Mouse (Mus musculus) forebrain, embryonic 15.5 days (tissue): ENCODE data around the gene Tctex1d4. TPM values are rescaled to one million over a fixed set of nuclear protein-coding genes. Genes with fewer than 3 reads are reported as not detected.

Experiments used
- ATAC-seq: fragments of 200-750 bp; cut with Nextera tagmentation; replicated peaks from 2 replicates; pipeline ENCODE4 v1.8.0; 2017; ENCODE audit warnings: mild to moderate bottlenecking, moderate TSS enrichment, moderate library complexity
- H3K27ac ChIP-seq: fragments of 300-500 bp; sonication (generic); replicated peaks from 2 replicates; pipeline ENCODE4 v1.5.1; 2015; ENCODE audit warnings: mild to moderate bottlenecking, inconsistent platforms
- H3K27me3 ChIP-seq: fragments of 300-500 bp; sonication (generic); 2 replicates; pipeline ENCODE4 v1.6.1; 2015; ENCODE audit warnings: inconsistent platforms
- H3K36me3 ChIP-seq: fragments of 300-500 bp; sonication (generic); 2 replicates; pipeline ENCODE4 v1.6.1; 2015; ENCODE audit warnings: mild to moderate bottlenecking, inconsistent platforms
- H3K4me1 ChIP-seq: fragments of 300-500 bp; sonication (generic); 2 replicates; pipeline ENCODE4 v1.6.1; 2015; ENCODE audit warnings: inconsistent platforms
- H3K4me2 ChIP-seq: fragments of 300-500 bp; sonication (generic); replicated peaks from 2 replicates; pipeline ENCODE4 v1.6.1; 2015; ENCODE audit warnings: mild to moderate bottlenecking, inconsistent platforms
- H3K4me3 ChIP-seq: fragments of 300-500 bp; sonication (generic); 2 replicates; pipeline ENCODE4 v1.5.1; 2015; ENCODE audit warnings: mild to moderate bottlenecking, inconsistent platforms
- H3K9ac ChIP-seq: fragments of 300-500 bp; sonication (generic); replicated peaks from 2 replicates; pipeline ENCODE4 v1.6.1; 2015; ENCODE audit warnings: mild to moderate bottlenecking, inconsistent platforms
- H3K9me3 ChIP-seq: fragments of 300-500 bp; sonication (generic); 2 replicates; pipeline ENCODE4 v1.6.1; 2016; ENCODE audit warnings: inconsistent platforms
- WGBS: fragments of 180-500 bp; shearing (Covaris S2); methylation state at CpG from one replicate; pipeline ENCODE4 v1.1.7; 2015; ENCODE audit warnings: mixed read lengths; 5-methylcytosine and 5-hydroxymethylcytosine counted together
- polyA plus RNA-seq: library from polyadenylated mRNA; unstranded; fragments of >200 nt; fragmentation: Nextera tagmentation; extraction: Ambion mirVana; gene quantifications from 2 replicates; pipeline ENCODE4 v1.2.1, GENCODE M21; 2015

Tctex1d4 gene
- polyA plus RNA-seq, 1 experiment from 2014 or later: 0.37 TPM

- H3K27ac ChIP-seq: no peak overlapping the region
- H3K36me3 ChIP-seq: no peaks in the 10 kb centered on the region
- no peak overlapping the region for H3K4me3 ChIP-seq
- H3K27me3 ChIP-seq: no peaks in the 10 kb centered on the region
- H3K9ac ChIP-seq: no peak overlapping the region
- ATAC-seq: no peak
- WGBS: 80% methylated on average over 4 of the region's 4 CpGs
- peaks cover 27% of the 10 kb centered on the region for H3K4me1 ChIP-seq
- no peak overlapping the region for H3K4me2 ChIP-seq
- no peaks in the 10 kb centered on the region for H3K9me3 ChIP-seq
These were observed 4.4 kb upstream of the Tctex1d4 start for GRCm38 (mm10) chr4:117122209-117122608.

- Histone ChIP-seq H3K4me1 (peaks cover 27% of the 10 kb centered on the region), H3K27me3 (no peaks in the 10 kb centered on the region), H3K4me2 (no peak overlapping the region), H3K36me3 (no peaks in the 10 kb centered on the region), H3K27ac (no peak overlapping the region), H3K4me3 (no peak overlapping the region), H3K9me3 (no peaks in the 10 kb centered on the region), H3K9ac (no peak overlapping the region)
- ATAC-seq: no peak
- WGBS: 73% methylated on average over 9 of the region's 9 CpGs
These were observed 2.9 kb upstream of the Tctex1d4 start for GRCm38 (mm10) chr4:117123546-117124217.

- no peak overlapping the region for H3K4me3 ChIP-seq
- no peak overlapping the region for H3K9ac ChIP-seq
- no peak for ATAC-seq
- no peak overlapping the region for H3K27ac ChIP-seq
- H3K4me2 ChIP-seq: no peak overlapping the region
- H3K27me3 ChIP-seq: no peaks in the 10 kb centered on the region
- H3K9me3 ChIP-seq: no peaks in the 10 kb centered on the region
- no peaks in the 10 kb centered on the region for H3K36me3 ChIP-seq
- peaks cover 27% of the 10 kb centered on the region for H3K4me1 ChIP-seq
- 86% methylated on average over 3 of the region's 3 CpGs for WGBS
These were observed 2.4 kb upstream of the Tctex1d4 start for GRCm38 (mm10) chr4:117124218-117124517.

- H3K4me3 ChIP-seq: no peak overlapping the region
- peak overlapping the region; percentile 78 for H3K27ac ChIP-seq
- H3K27me3 ChIP-seq: no peaks in the 10 kb centered on the region
- H3K4me1 ChIP-seq: peaks cover 24% of the 10 kb centered on the region
- WGBS: 77% methylated on average over 14 of the region's 14 CpGs
- H3K9me3 ChIP-seq: no peaks in the 10 kb centered on the region
- no peaks in the 10 kb centered on the region for H3K36me3 ChIP-seq
- H3K9ac ChIP-seq: peak overlapping the region; percentile 14; the same call in 1 of the 2 replicates
- no peak overlapping the region for H3K4me2 ChIP-seq
- ATAC-seq: no peak
These were observed 1.9 kb upstream of the Tctex1d4 start for GRCm38 (mm10) chr4:117124518-117125347.

- peak; percentile 26 for ATAC-seq
- no peaks in the 10 kb centered on the region for H3K36me3 ChIP-seq
- H3K4me2 ChIP-seq: no peak within 1 kb of the TSS
- no peak within 1 kb of the TSS for H3K4me3 ChIP-seq
- no peaks in the 10 kb centered on the region for H3K27me3 ChIP-seq
- 21% methylated on average over 8 of the region's 8 CpGs for WGBS
- peak within 1 kb of the TSS; percentile 14; the same call in 1 of the 2 replicates for H3K9ac ChIP-seq
- peak within 1 kb of the TSS; percentile 78 for H3K27ac ChIP-seq
- H3K9me3 ChIP-seq: no peaks in the 10 kb centered on the region
- peaks cover 21% of the 10 kb centered on the region for H3K4me1 ChIP-seq
These were observed 1.2 kb upstream of the Tctex1d4 start, which contains the start of gene Btbd19 for GRCm38 (mm10) chr4:117125348-117125909. TSS of gene Btbd19 (minus strand) at chr4:117125725.

GRCm38 (mm10) chr4:117125910-117126674, 502 bp upstream of the Tctex1d4 start:
- no peaks in the 10 kb centered on the region for H3K9me3 ChIP-seq
- H3K9ac ChIP-seq: 0 out of 2 replicates have a peak overlapping the region, but pooled peaks have one; percentile 5
- H3K4me1 ChIP-seq: peaks cover 25% of the 10 kb centered on the region
- H3K36me3 ChIP-seq: no peaks in the 10 kb centered on the region
- peak; percentile 30; the same call in 1 of the 2 replicates for ATAC-seq
- no peaks in the 10 kb centered on the region for H3K27me3 ChIP-seq
- WGBS: 53% methylated on average over 15 of the region's 15 CpGs
- peak overlapping the region; percentile 78 for H3K27ac ChIP-seq
- no peak overlapping the region for H3K4me3 ChIP-seq
- no peak overlapping the region for H3K4me2 ChIP-seq

DNA sequence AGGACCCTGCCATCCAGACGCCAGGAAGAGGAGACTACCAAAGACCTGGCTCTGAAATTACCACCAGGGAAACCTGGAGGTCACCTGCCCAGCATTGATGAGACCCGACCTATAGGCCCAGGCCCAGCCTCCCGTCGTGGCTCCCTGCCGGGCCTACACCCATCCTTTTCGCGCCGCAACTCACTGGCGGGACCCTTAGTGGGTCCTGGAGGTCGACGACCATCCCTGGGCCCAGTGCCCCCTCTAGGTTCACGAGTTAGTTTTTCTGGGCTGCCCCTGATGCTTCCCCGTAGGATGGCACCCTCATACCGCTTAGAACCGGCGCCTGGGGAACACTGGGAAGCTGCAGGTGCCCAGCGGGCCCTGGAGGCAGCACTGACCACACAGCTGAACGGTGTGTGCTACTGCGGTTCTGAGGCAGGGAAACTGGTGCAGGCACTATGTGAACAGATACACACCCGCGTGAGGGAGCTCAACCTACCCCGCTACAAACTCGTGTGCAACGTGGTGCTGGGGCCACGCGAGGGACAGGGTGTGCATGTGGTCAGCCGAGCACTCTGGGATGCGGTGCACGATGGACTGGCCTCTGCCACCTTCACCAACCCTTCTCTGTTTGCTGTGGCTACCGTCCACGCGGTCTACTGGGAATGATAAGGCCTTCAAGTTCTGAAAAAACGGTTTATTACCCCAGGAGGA, 1.5 kb downstream of the Tctex1d4 start:
- H3K9me3 ChIP-seq: no peaks in the 10 kb centered on the region
- WGBS: 90% methylated on average over 33 of the region's 33 CpGs
- no peak for ATAC-seq
- no peak overlapping the region for H3K9ac ChIP-seq
- no peak overlapping the region for H3K4me3 ChIP-seq
- H3K4me2 ChIP-seq: no peak overlapping the region
- H3K36me3 ChIP-seq: no peaks in the 10 kb centered on the region
- no peak overlapping the region for H3K27ac ChIP-seq
- peaks cover 39% of the 10 kb centered on the region for H3K4me1 ChIP-seq
- 0 out of 2 replicates have a peak, but pooled peaks cover 8% of the 10 kb centered on the region for H3K27me3 ChIP-seq

GRCm38 (mm10) chr4:117130790-117131189, 4.2 kb downstream of the Tctex1d4 start:
- Histone ChIP-seq H3K9ac (no peak overlapping the region), H3K4me2 (no peak overlapping the region), H3K36me3 (no peaks in the 10 kb centered on the region), H3K4me1 (peaks cover 33% of the 10 kb centered on the region), H3K9me3 (no peaks in the 10 kb centered on the region), H3K27ac (no peak overlapping the region), H3K4me3 (no peak overlapping the region), H3K27me3 (0 out of 2 replicates have a peak, but pooled peaks cover 8% of the 10 kb centered on the region)
- 36% methylated on average over 6 of the region's 6 CpGs for WGBS
- ATAC-seq: no peak

- Histone ChIP-seq H3K27me3 (0 out of 2 replicates have a peak, but pooled peaks cover 8% of the 10 kb centered on the region), H3K27ac (no peak overlapping the region), H3K9me3 (no peaks in the 10 kb centered on the region), H3K4me1 (peaks cover 29% of the 10 kb centered on the region), H3K36me3 (no peaks in the 10 kb centered on the region), H3K4me3 (no peak overlapping the region), H3K9ac (no peak overlapping the region; the same call in 1 of the 2 replicates), H3K4me2 (no peak overlapping the region)
- ATAC-seq: no peak
- WGBS: 47% methylated on average over 6 of the region's 6 CpGs
These were observed 4.6 kb downstream of the Tctex1d4 start for GRCm38 (mm10) chr4:117131198-117131597.

DNA sequence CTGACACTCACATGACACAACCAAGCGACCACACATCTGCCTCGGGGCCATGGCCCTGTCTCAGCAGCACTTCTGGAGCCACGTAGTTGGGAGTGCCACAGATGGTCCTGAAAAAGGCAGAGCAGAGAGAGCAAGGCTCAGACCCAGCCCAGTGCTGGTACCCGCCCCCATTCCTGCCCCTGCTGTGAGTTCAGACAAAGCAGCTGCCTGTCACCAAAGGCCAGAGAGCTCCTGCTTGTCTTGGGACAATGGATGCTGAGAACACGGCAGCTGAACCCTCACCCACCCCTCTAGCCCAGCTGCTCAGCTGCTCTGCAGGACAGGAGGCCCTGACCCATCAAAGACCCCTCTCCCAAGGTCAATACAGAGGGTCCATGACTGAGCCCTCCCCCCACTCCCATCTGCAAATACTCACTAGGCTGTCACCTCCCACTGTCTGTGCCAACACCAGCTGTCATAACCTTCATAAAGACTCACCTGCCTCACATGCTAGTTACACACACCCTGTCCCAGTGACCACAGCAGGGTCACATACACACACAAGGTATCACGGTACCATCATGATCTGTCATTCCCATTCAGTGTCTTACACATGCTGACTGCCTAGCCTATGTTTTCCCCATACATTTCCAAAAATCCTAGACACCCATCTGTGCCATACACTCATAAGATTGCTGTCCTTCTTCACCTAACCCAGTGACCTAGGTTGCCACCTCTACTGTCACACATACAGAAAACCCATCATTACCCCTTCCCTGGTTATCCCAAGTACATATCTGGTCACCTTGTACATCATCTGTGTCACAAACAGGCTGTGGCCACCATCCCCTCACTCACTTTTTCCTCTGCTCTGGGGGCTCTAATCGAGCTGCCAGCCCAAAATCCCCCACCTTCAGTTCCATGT, 5.5 kb downstream of the Tctex1d4 start:
- peak overlapping the region; percentile 77 for H3K4me3 ChIP-seq
- H3K9ac ChIP-seq: peak overlapping the region; percentile 74
- ATAC-seq: peak; percentile 12; the same call in 1 of the 2 replicates
- peak overlapping the region; percentile 66 for H3K4me2 ChIP-seq
- H3K27ac ChIP-seq: no peak overlapping the region
- 4% methylated on average over 7 of the region's 7 CpGs for WGBS
- H3K27me3 ChIP-seq: 0 out of 2 replicates have a peak, but pooled peaks cover 8% of the 10 kb centered on the region
- peaks cover 29% of the 10 kb centered on the region for H3K4me1 ChIP-seq
- no peaks in the 10 kb centered on the region for H3K9me3 ChIP-seq
- no peaks in the 10 kb centered on the region for H3K36me3 ChIP-seq
